Mouse (Mus musculus) MEL (cell line): Measurements from ENCODE around the gene Scfd2. TPM values are rescaled to one million over a fixed set of nuclear protein-coding genes. Genes with fewer than 3 reads are reported as not detected.
A peak's percentile ranks its signal among the peaks of the same experiment; 100 is the strongest.

Source experiments
- DNase-seq: peaks from one replicate; pipeline ENCODE4 v3.0.0; 2011; ENCODE audit warnings: low read depth, low spot score
- H3K27ac ChIP-seq: 2 replicates; pipeline ENCODE4 v1.5.1; 2012; ENCODE audit warnings: low read depth, mild to moderate bottlenecking, control low read depth, low read length, moderate library complexity; ENCODE audit not compliant: control insufficient read depth
- H3K27me3 ChIP-seq, 2 experiments: fragments of 150-350 bp in 1 of 2; sonication (generic) in 1 of 2; 2 replicates each; pipeline ENCODE4 v1.6.1; 2012; ENCODE audit warnings: low read length in 2 of 2, mild to moderate bottlenecking in 2 of 2, improper control_type of control experiment in 1 of 2, moderate library complexity in 1 of 2; ENCODE audit not compliant: insufficient read depth in 2 of 2, control insufficient read depth in 1 of 2
- H3K36me3 ChIP-seq, 2 experiments: 2 replicates each; pipeline ENCODE4 v1.6.1; 2012 to 2014; ENCODE audit warnings: low read length in 2 of 2, improper control_type of control experiment in 1 of 2, inconsistent platforms in 1 of 2, mild to moderate bottlenecking in 1 of 2; ENCODE audit not compliant: insufficient read depth in 2 of 2, control insufficient read depth in 1 of 2
- H3K4me1 ChIP-seq, 2 experiments: fragments of 150-350 bp in 1 of 2; sonication (generic) in 1 of 2; 2 replicates each; pipeline ENCODE4 v1.6.1; 2012; ENCODE audit warnings: low read length in 2 of 2, improper control_type of control experiment in 1 of 2, mild to moderate bottlenecking in 1 of 2; ENCODE audit not compliant: insufficient read depth in 2 of 2, control insufficient read depth in 1 of 2
- H3K4me3 ChIP-seq, 2 experiments: fragments of 150-350 bp in 1 of 2; sonication (generic) in 1 of 2; 2 replicates each; pipeline ENCODE4 v1.5.1; 2012; ENCODE audit warnings: low read depth in 2 of 2, low read length in 2 of 2, mild to moderate bottlenecking in 2 of 2, moderate library complexity in 2 of 2, control low read depth in 1 of 2, improper control_type of control experiment in 1 of 2; ENCODE audit not compliant: control insufficient read depth in 1 of 2, insufficient read depth in 1 of 2
- H3K79me2 ChIP-seq: 2 replicates; pipeline ENCODE4 v1.6.1; 2012; ENCODE audit warnings: mild to moderate bottlenecking, low read length, moderate library complexity; ENCODE audit not compliant: control insufficient read depth, poor library complexity, insufficient read depth
- H3K9ac ChIP-seq: 2 replicates; pipeline ENCODE4 v1.6.1; 2012; ENCODE audit warnings: low read depth, mild to moderate bottlenecking, control low read depth, low read length, moderate library complexity; ENCODE audit not compliant: control insufficient read depth, poor library complexity, severe bottlenecking
- H3K9me3 ChIP-seq: fragments of 150-350 bp; sonication (generic); replicated peaks from 2 replicates; pipeline ENCODE4 v1.6.1; 2012; ENCODE audit warnings: mild to moderate bottlenecking, low read length, improper control_type of control experiment, moderate library complexity; ENCODE audit not compliant: insufficient read depth
- BHLHE40 ChIP-seq: IDR thresholded peaks from 2 replicates; pipeline ENCODE4 v1.6.1; 2012; ENCODE audit warnings: low read depth, mild to moderate bottlenecking, inconsistent platforms, low read length, improper control_type of control experiment, borderline replicate concordance
- CHD2 ChIP-seq: IDR thresholded peaks from 2 replicates; pipeline ENCODE4 v1.6.1; 2011; ENCODE audit warnings: low read length, improper control_type of control experiment
- CTCF ChIP-seq, 3 experiments: IDR thresholded peaks in 2 of 3; conservative IDR thresholded peaks in 1 of 3; 2 replicates each; pipeline ENCODE4 v1.5.1; 2011 to 2012; ENCODE audit warnings: low read length in 3 of 3, low read depth in 2 of 3, mild to moderate bottlenecking in 2 of 3, improper control_type of control experiment in 1 of 3, inconsistent platforms in 1 of 3, mixed read lengths in 1 of 3, moderate library complexity in 1 of 3; ENCODE audit not compliant: control insufficient read depth in 1 of 3, insufficient read depth in 1 of 3, poor library complexity in 1 of 3, severe bottlenecking in 1 of 3
- EP300 ChIP-seq, 2 experiments: IDR thresholded peaks; 2 replicates each; pipeline ENCODE4 v1.6.1; 2011; ENCODE audit warnings: improper control_type of control experiment in 2 of 2, low read length in 2 of 2, low read depth in 1 of 2, mild to moderate bottlenecking in 1 of 2
- ETS1 ChIP-seq: IDR thresholded peaks from 2 replicates; pipeline ENCODE4 v1.6.1; 2012; ENCODE audit warnings: low read depth, mild to moderate bottlenecking, inconsistent platforms, low read length, improper control_type of control experiment, moderate library complexity
- MAX ChIP-seq: IDR thresholded peaks from 2 replicates; pipeline ENCODE4 v1.6.1; 2011; ENCODE audit warnings: low read length, improper control_type of control experiment
- MAZ ChIP-seq: IDR thresholded peaks from 2 replicates; pipeline ENCODE4 v1.6.1; 2012; ENCODE audit warnings: low read depth, mild to moderate bottlenecking, inconsistent platforms, low read length, improper control_type of control experiment
- MEF2A ChIP-seq: IDR thresholded peaks from 2 replicates; pipeline ENCODE4 v1.6.1; 2014; ENCODE audit warnings: low read depth, mild to moderate bottlenecking, inconsistent platforms, low read length, improper control_type of control experiment; ENCODE audit not compliant: poor library complexity, insufficient replicate concordance, severe bottlenecking; ENCODE audit errors: extremely low read depth
- MXI1 ChIP-seq: IDR thresholded peaks from 2 replicates; pipeline ENCODE4 v1.6.1; 2011; ENCODE audit warnings: mild to moderate bottlenecking, low read depth, low read length, improper control_type of control experiment
- MYC ChIP-seq: IDR thresholded peaks from 2 replicates; pipeline ENCODE4 v1.6.1; 2011; ENCODE audit warnings: low read depth, mild to moderate bottlenecking, low read length, improper control_type of control experiment, moderate library complexity
- POLR2AphosphoS5 ChIP-seq: IDR thresholded peaks from 2 replicates; pipeline ENCODE4 v1.6.1; 2012; ENCODE audit warnings: low read depth, borderline replicate concordance, mild to moderate bottlenecking, inconsistent platforms, low read length, moderate library complexity, mixed read lengths
- RAD21 ChIP-seq: IDR thresholded peaks from 2 replicates; pipeline ENCODE4 v1.6.1; 2011; ENCODE audit warnings: mild to moderate bottlenecking, low read depth, low read length, improper control_type of control experiment
- RCOR1 ChIP-seq: IDR thresholded peaks from 2 replicates; pipeline ENCODE4 v1.6.1; 2012; ENCODE audit warnings: low read depth, mild to moderate bottlenecking, inconsistent platforms, low read length, improper control_type of control experiment
- SIN3A ChIP-seq: IDR thresholded peaks from 2 replicates; pipeline ENCODE4 v1.6.1; 2012; ENCODE audit warnings: low read length, improper control_type of control experiment, inconsistent platforms
- SMC3 ChIP-seq: IDR thresholded peaks from 2 replicates; pipeline ENCODE4 v1.6.1; 2011; ENCODE audit warnings: low read depth, low read length, improper control_type of control experiment
- TAL1 ChIP-seq: IDR thresholded peaks from 2 replicates; pipeline ENCODE4 v1.6.1; 2012; ENCODE audit warnings: mild to moderate bottlenecking, inconsistent platforms, low read length, moderate library complexity, mixed read lengths
- TBP ChIP-seq: IDR thresholded peaks from 2 replicates; pipeline ENCODE4 v1.8.0; 2011; ENCODE audit warnings: low read depth, low read length, improper control_type of control experiment
- UBTF ChIP-seq: IDR thresholded peaks from 2 replicates; pipeline ENCODE4 v1.6.1; 2012; ENCODE audit warnings: low read depth, mild to moderate bottlenecking, inconsistent platforms, low read length, improper control_type of control experiment, moderate library complexity, borderline replicate concordance; ENCODE audit not compliant: insufficient read depth
- USF1 ChIP-seq: IDR thresholded peaks from 2 replicates; pipeline ENCODE4 v1.6.1; 2014; ENCODE audit warnings: low read depth, mild to moderate bottlenecking, inconsistent platforms, low read length, improper control_type of control experiment, moderate library complexity
- USF2 ChIP-seq, 2 experiments: IDR thresholded peaks; 2 replicates each; pipeline ENCODE4 v1.6.1; 2011 to 2012; ENCODE audit warnings: improper control_type of control experiment in 2 of 2, low read length in 2 of 2, borderline replicate concordance in 1 of 2, inconsistent platforms in 1 of 2, low read depth in 1 of 2, mild to moderate bottlenecking in 1 of 2; ENCODE audit not compliant: insufficient read depth in 1 of 2
- ZC3H11A ChIP-seq: IDR thresholded peaks from 2 replicates; pipeline ENCODE4 v1.6.1; 2012; ENCODE audit warnings: low read depth, mild to moderate bottlenecking, inconsistent platforms, low read length, improper control_type of control experiment
- ZKSCAN1 ChIP-seq: IDR thresholded peaks from 2 replicates; pipeline ENCODE4 v1.6.1; 2012; ENCODE audit warnings: low read depth, mild to moderate bottlenecking, inconsistent platforms, low read length, improper control_type of control experiment, moderate library complexity
- ZNF384 ChIP-seq: IDR thresholded peaks from 2 replicates; pipeline ENCODE4 v1.6.1; 2012; ENCODE audit warnings: low read depth, mild to moderate bottlenecking, inconsistent platforms, low read length, improper control_type of control experiment
- polyA plus RNA-seq, 2 experiments: library from polyadenylated mRNA; stranded (reverse) in 1 of 2; unstranded in 1 of 2; fragments of >175 nt in 1 of 2; fragments of >200 nt in 1 of 2; gene quantifications; 2 replicates each; pipeline versions ENCODE4 v1.2.1 to v1.2.4; 2012; ENCODE audit warnings: low replicate concordance in 2 of 2, low read depth in 1 of 2; ENCODE audit not compliant: insufficient read length in 2 of 2, insufficient read depth in 1 of 2, missing spikeins in 1 of 2
- total RNA-seq: library from RNA; depleted of rRNA; stranded (reverse); fragments of 300-350 nt; gene quantifications from 2 replicates; pipeline ENCODE4 v1.2.3, GENCODE M21; 2012

Gene Scfd2
- total and polyA plus RNA-seq, 3 experiments = 18.8 to 20.3 TPM; not detected in 1

DNA sequence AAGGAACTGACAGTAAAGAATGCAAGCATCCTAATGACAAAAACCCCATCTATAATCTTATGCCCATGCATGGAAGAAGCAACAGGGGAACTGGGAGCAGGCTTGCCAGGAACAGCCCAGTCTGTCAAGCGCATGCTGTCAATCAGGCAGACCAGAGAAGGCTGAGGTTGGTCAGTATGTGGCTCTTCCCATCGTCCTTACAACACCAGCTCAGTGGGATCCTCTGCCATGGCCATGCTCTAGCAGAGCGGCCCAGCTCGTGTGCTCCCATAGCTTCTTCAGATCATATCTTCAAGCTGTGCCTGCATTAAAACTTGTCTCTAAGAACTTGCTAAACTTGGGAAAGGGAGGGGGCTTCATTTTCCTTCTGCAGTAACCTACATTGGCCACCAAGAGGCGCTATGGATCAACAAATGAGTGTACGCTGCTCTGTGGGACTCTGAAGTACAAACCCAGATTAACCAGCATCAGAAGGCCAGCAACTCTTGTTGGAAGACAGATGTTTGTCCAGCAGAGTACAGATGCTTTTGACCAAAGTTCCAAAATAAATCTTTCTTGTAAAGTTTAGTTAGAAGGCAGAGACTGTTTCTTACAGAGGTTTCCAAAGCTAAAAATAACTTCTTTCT lies 220.2 kb downstream of the Scfd2 start:
- Histone ChIP-seq H3K9me3 (no peaks in the 10 kb centered on the region), H3K9ac (no peak overlapping the region), H3K36me3 (no peaks in the 10 kb centered on the region), H3K27me3 (no peaks in the 10 kb centered on the region), H3K27ac (no peak overlapping the region), H3K4me1 (no peaks in the 10 kb centered on the region), H3K4me3 (no peak overlapping the region), H3K79me2 (no peaks in the 10 kb centered on the region)
- DNase-seq = peak; percentile 61
- TF ChIP-seq USF1 (no peak), MAX (no peak), ZNF384 (no peak), MAZ (no peak), USF2 (IDR thresholded peaks at IDR 0.05; ENCODE audit: borderline replicate concordance in 1 of 2, insufficient read depth in 1 of 2, low read depth in 1 of 2, low read length in 2 of 2) (no peak), ZC3H11A (peak; percentile 70), EP300 (IDR thresholded peaks at IDR 0.05; ENCODE audit: low read depth in 1 of 2, low read length in 2 of 2) (no peak), RAD21 (peak; percentile 83), POLR2AphosphoS5 (no peak), RCOR1 (no peak), CTCF (IDR thresholded peaks at IDR 0.05 in 2 of 3, conservative IDR thresholded peaks at IDR 0.05 in 1 of 3; ENCODE audit: control insufficient read depth in 1 of 3, insufficient read depth in 1 of 3, low read depth in 2 of 3, low read length in 3 of 3, poor library complexity in 1 of 3, severe bottlenecking in 1 of 3) (peak; percentile 63 to 77 (median 71)), MEF2A (no peak), SMC3 (peak; percentile 70), TBP (no peak), CHD2 (no peak), BHLHE40 (no peak), ETS1 (no peak), UBTF (no peak), MYC (no peak), SIN3A (no peak), ZKSCAN1 (no peak), MXI1 (no peak), TAL1 (no peak)
